Mouse (Mus musculus) liver (tissue): ENCODE results near the gene Ppp1r1b.
"Not testable (repeated sequence)": the region's sequence is repeated elsewhere in the genome, so short reads cannot be mapped to it uniquely, and the experiment has no call there.

ENCODE experiments used
- DNase-seq: peaks from one replicate; pipeline ENCODE4 v3.0.0-alpha.2; 2020; ENCODE audit warnings: mixed read lengths

Ppp1r1b gene

GRCm38 (mm10) chr11:98373244-98373643, 25.0 kb downstream of the Ppp1r1b start:
- no peak for DNase-seq

GRCm38 (mm10) chr11:98374266-98374665, 26.1 kb downstream of the Ppp1r1b start:
- DNase-seq, result no peak

- DNase-seq, result no peak
Observed at GRCm38 (mm10) chr11:98376756-98377155, 28.6 kb downstream of the Ppp1r1b start.

GRCm38 (mm10) chr11:98377787-98378186, 29.6 kb downstream of the Ppp1r1b start:
- no peak for DNase-seq

GRCm38 (mm10) chr11:98379379-98379778, 31.2 kb downstream of the Ppp1r1b start:
- no peak for DNase-seq

GRCm38 (mm10) chr11:98380106-98380505, 31.9 kb downstream of the Ppp1r1b start:
- DNase-seq, result no peak

- no peak for DNase-seq
Observed at GRCm38 (mm10) chr11:98381651-98382050, 33.4 kb downstream of the Ppp1r1b start.

GRCm38 (mm10) chr11:98382405-98382804, 34.2 kb downstream of the Ppp1r1b start:
- DNase-seq, result not testable (repeated sequence)

- DNase-seq, result no peak
Observed at GRCm38 (mm10) chr11:98383261-98384030, 35.2 kb downstream of the Ppp1r1b start, which contains the start of gene Tcap. Gene Tcap (plus strand): TSS chr11:98383811.

GRCm38 (mm10) chr11:98384216-98384615, 36.0 kb downstream of the Ppp1r1b start:
- no peak for DNase-seq

- no peak for DNase-seq
Observed at GRCm38 (mm10) chr11:98384721-98385637, 36.8 kb downstream of the Ppp1r1b start.

GRCm38 (mm10) chr11:98385638-98386585, 37.7 kb downstream of the Ppp1r1b start, which contains the start of gene Pnmt:
Gene Pnmt (plus strand): TSS chr11:98386450.
- no peak for DNase-seq

GRCm38 (mm10) chr11:98386596-98386995, 38.4 kb downstream of the Ppp1r1b start:
- DNase-seq, result no peak

- no peak for DNase-seq
Observed at GRCm38 (mm10) chr11:98387056-98387577, 38.9 kb downstream of the Ppp1r1b start.

- no peak for DNase-seq
Observed at GRCm38 (mm10) chr11:98388282-98388681, 40.1 kb downstream of the Ppp1r1b start.

GRCm38 (mm10) chr11:98389221-98389780, 41.1 kb downstream of the Ppp1r1b start:
- peak; percentile 48 for DNase-seq

GRCm38 (mm10) chr11:98390141-98390540, 41.9 kb downstream of the Ppp1r1b start:
- DNase-seq, result no peak

GRCm38 (mm10) chr11:98392034-98392433, 43.8 kb downstream of the Ppp1r1b start:
- no peak for DNase-seq

- peak; percentile 77 for DNase-seq
Observed at GRCm38 (mm10) chr11:98392645-98393044, 44.4 kb downstream of the Ppp1r1b start.

- DNase-seq, result peak; percentile 79
Observed at GRCm38 (mm10) chr11:98393317-98393716, 45.1 kb downstream of the Ppp1r1b start.

GRCm38 (mm10) chr11:98394301-98394700, 46.1 kb downstream of the Ppp1r1b start:
- DNase-seq, result no peak

GRCm38 (mm10) chr11:98395041-98395440, 46.8 kb downstream of the Ppp1r1b start:
- DNase-seq, result peak; percentile 55
